Mouse (Mus musculus) intestine, embryonic 15.5 days (tissue): ENCODE data around the gene Ppm1m. TPM values are rescaled to one million over a fixed set of nuclear protein-coding genes. Genes with fewer than 3 reads are reported as not detected.

Source experiments
- ATAC-seq: fragments of 200-750 bp; cut with Nextera tagmentation; 2 replicates; pipeline ENCODE4 v1.8.0; 2017; ENCODE audit warnings: moderate TSS enrichment, moderate library complexity
- H3K27ac ChIP-seq: fragments of 300-500 bp; sonication (generic); 2 replicates; pipeline ENCODE4 v1.5.1; 2015; ENCODE audit warnings: mild to moderate bottlenecking, inconsistent platforms
- H3K27me3 ChIP-seq: fragments of 300-500 bp; sonication (generic); replicated peaks from 2 replicates; pipeline ENCODE4 v1.6.1; 2015; ENCODE audit warnings: inconsistent platforms
- H3K36me3 ChIP-seq: fragments of 300-500 bp; sonication (generic); 2 replicates; pipeline ENCODE4 v1.6.1; 2015; ENCODE audit warnings: inconsistent platforms
- H3K4me1 ChIP-seq: fragments of 300-500 bp; sonication (generic); replicated peaks from 2 replicates; pipeline ENCODE4 v1.6.1; 2015; ENCODE audit warnings: inconsistent platforms
- H3K4me2 ChIP-seq: fragments of 300-500 bp; sonication (generic); replicated peaks from 2 replicates; pipeline ENCODE4 v1.6.1; 2015; ENCODE audit warnings: mild to moderate bottlenecking, inconsistent platforms
- H3K4me3 ChIP-seq: fragments of 300-500 bp; sonication (generic); replicated peaks from 2 replicates; pipeline ENCODE4 v1.5.1; 2015; ENCODE audit warnings: inconsistent platforms
- H3K9ac ChIP-seq: fragments of 300-500 bp; sonication (generic); 2 replicates; pipeline ENCODE4 v1.6.1; 2015; ENCODE audit warnings: inconsistent platforms
- H3K9me3 ChIP-seq: fragments of 300-500 bp; sonication (generic); 2 replicates; pipeline ENCODE4 v1.6.1; 2016; ENCODE audit warnings: inconsistent platforms
- WGBS: fragments of 180-500 bp; shearing (Covaris S2); methylation state at CpG from one replicate; pipeline ENCODE4 v1.1.7; 2015; 5-methylcytosine and 5-hydroxymethylcytosine counted together
- polyA plus RNA-seq: library from polyadenylated mRNA; unstranded; fragments of >200 nt; fragmentation: Nextera tagmentation; extraction: Ambion mirVana; gene quantifications from 2 replicates; pipeline ENCODE4 v1.2.1, GENCODE M21; 2015

The Ppm1m gene
- 30.4 and 31.7 TPM in 2 replicates for polyA plus RNA-seq

DNA sequence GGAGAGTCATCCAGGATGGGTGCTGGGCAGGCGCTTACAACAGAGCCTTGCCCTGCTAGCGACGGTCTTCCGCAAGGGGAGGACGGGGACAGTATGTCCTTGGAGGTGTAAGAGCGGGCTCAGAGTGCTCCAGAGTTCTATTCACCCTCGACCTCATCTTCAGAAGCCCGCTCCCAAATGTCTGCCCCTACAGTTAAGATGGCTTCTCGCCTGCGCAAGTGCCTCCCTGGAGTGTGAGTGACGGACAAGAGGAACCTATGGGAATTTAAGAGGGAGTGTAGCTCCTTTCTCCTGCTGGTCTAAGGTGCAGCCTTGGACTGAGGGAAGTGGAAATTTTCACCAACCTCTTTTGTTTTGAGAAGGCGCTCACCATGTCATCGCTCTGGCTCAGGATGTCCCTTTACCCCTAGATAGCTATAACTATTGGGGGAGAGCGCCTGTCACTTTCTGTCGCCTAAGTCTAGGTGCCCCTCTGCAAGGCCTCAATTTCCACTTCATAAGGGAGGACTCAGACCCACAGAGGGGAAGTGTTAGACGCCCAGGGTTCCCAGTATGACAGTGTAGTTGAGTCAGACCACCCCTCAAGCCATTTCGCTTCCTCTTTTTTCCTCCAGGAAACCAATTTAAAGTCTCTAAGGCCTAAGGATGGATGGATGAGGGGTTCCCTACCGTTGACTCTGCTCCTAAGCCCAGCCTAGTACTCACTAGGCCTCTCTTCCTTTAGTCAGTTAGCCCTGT is at the start of gene Ppm1m:
Gene Ppm1m (minus strand): TSS at position 212 of the 738 bp plus-strand sequence.
- H3K4me2 ChIP-seq: peak within 1 kb of the TSS; percentile 79
- H3K9me3 ChIP-seq: no peaks in the 10 kb centered on the region
- peak within 1 kb of the TSS; percentile 54 for H3K27ac ChIP-seq
- peak; percentile 3; the same call in 1 of the 2 replicates for ATAC-seq
- H3K9ac ChIP-seq: peak within 1 kb of the TSS; percentile 75
- peaks cover 32% of the 10 kb centered on the region for H3K4me1 ChIP-seq
- H3K36me3 ChIP-seq: peaks cover 9% of the 10 kb centered on the region; the same call in 1 of the 2 replicates
- H3K4me3 ChIP-seq: peak within 1 kb of the TSS; percentile 72
- no peaks in the 10 kb centered on the region for H3K27me3 ChIP-seq
- 50% methylated on average over 18 of the region's 18 CpGs for WGBS

DNA sequence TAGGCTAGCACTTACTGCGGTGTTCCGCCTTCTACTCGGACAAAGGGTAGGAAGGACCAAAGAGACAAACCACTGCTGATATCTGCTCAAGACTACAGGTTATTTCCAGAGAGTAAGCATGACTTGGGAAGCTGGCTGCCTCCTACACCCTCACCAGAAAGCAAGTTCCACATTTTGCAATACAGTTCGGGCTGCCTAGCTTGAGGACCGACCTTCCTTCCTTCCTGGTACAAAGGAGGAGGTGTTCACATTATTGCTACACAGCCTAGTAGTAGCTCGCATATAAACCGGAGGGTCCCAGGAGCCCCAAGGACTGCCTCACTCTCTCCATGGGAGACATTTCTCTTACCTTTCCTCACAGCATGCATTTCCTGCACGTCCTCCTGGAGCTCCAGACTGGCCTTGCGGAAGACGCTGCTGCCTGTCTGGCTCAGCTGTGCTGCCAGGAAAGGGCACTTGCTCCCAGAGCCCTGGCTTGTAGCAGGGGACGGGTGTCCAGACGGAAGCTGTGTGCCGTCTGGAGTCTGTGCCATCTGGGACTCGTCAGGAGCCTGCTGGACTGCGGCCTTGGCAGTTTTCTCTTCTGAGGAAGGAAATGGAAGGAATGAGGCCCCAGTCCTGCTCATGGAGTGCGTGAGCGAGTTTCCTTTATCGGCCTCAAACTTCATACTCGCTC is 43.4 kb upstream of the Ppm1m start:
- no peak overlapping the region for H3K4me3 ChIP-seq
- no peaks in the 10 kb centered on the region for H3K27me3 ChIP-seq
- ATAC-seq: no peak
- H3K4me2 ChIP-seq: peak overlapping the region; percentile 9; the same call in 1 of the 2 replicates
- no peaks in the 10 kb centered on the region for H3K9me3 ChIP-seq
- H3K9ac ChIP-seq: no peak overlapping the region
- peak overlapping the region; percentile 34 for H3K27ac ChIP-seq
- H3K36me3 ChIP-seq: peaks cover 27% of the 10 kb centered on the region
- peaks cover 7% of the 10 kb centered on the region for H3K4me1 ChIP-seq
- 49% methylated on average over 19 of the region's 19 CpGs for WGBS

DNA sequence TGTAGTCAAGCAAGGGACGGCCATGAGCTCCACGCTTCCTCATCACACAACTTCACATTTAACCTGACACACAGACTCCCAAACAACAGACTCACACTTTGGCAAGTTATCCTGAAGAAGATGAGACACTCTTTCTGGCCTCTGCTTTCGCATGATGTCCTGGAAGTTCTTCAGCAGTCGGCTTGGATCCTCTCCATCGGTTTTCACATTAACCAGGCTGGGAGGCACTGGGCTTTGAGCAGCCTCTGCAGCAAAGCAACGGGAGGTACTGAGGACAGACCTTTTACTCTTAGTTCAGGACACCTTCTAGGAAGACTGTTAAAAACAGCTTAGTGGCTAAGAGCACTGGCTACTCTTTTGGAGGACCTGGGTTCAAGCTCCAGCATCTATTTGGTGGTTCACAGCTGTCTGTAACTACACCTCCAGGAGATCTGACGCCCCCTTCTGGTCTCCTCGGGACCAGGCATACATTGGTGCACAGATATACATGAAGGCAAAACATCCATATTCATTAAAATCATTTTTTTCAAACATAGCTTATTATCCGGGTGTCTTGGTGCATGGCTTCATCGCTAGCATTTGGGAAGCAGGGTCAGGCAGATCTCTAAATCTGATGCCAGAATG is 42.1 kb upstream of the Ppm1m start:
- 89% methylated on average over 10 of the region's 10 CpGs for WGBS
- ATAC-seq: no peak
- peaks cover 34% of the 10 kb centered on the region for H3K36me3 ChIP-seq

DNA sequence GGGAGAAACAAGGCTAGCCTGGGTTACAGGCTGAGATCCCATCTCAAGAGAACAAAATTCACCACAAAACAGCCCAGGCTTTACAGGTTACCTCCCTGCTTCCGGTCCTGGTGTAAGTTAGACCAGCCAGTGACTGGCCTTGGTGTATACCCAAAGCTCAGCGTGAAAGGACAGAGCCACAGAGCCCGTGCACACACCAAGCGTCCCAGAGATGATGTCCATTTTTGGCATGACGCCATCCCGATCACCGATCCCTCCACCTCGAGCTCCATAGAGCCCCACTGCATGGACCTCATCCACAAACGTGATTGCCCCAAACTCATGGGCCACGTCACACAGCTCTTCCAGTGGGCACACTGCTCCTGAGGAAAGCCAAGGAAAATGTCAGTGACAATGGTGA is 38.3 kb upstream of the Ppm1m start:
- Histone ChIP-seq H3K9ac (no peak overlapping the region), H3K4me2 (no peak overlapping the region), H3K27me3 (no peaks in the 10 kb centered on the region), H3K4me1 (no peaks in the 10 kb centered on the region; the same call in 1 of the 2 replicates), H3K4me3 (no peak overlapping the region), H3K27ac (no peak overlapping the region), H3K9me3 (no peaks in the 10 kb centered on the region), H3K36me3 (peaks cover 59% of the 10 kb centered on the region)
- ATAC-seq: no peak
- WGBS: 96% methylated on average over 10 of the region's 10 CpGs

More for the DNA sequence above, 42.1 kb upstream of the Ppm1m start:
- Histone ChIP-seq H3K27ac (no peak overlapping the region), H3K9me3 (no peaks in the 10 kb centered on the region), H3K27me3 (no peaks in the 10 kb centered on the region), H3K4me2 (no peak overlapping the region), H3K9ac (no peak overlapping the region), H3K4me1 (peaks cover 5% of the 10 kb centered on the region), H3K4me3 (no peak overlapping the region)

DNA sequence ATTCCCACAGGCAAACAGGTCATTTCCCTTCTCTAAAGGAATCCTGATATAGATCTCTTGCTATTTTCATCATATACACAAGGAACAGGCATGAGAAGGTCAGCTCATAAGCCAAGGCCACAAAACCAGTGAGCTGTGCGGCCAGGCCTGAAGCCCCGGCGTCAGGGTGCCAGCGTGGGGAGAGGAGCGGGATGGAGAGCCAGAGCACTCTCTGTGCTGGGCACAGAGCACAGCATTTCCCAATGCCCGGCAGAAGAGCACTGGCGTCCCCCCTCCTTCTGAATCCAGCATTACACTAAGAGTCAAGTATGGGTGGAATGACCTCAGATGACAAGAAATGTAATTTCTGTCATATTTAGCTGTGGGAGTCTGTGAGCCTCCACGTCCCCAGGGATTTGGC is 37.9 kb upstream of the Ppm1m start:
- no peak for ATAC-seq
- H3K36me3 ChIP-seq: peaks cover 64% of the 10 kb centered on the region
- 87% methylated on average over 8 of the region's 8 CpGs for WGBS

DNA sequence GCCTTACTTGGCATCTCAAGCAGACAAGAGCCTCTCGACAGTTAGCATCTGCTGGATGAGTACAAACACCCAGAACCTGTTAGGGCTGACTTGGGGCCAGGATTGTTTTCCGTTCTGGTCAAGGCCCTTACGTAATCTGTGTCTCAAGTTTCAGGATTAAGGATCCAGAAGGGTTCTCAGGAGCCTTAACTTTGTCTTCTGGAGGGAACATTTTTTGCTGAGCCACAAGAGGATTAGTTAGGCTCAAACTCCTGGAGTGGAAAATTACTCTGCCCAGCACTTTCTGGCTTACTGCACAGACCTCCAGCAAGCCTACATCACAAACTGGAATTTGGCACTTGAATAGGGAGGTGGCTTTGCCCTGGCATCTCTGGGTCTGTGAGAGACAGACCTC is 37.3 kb upstream of the Ppm1m start:
- Histone ChIP-seq H3K27ac (no peak overlapping the region), H3K9ac (no peak overlapping the region), H3K27me3 (no peaks in the 10 kb centered on the region), H3K36me3 (peaks cover 64% of the 10 kb centered on the region), H3K4me2 (no peak overlapping the region), H3K9me3 (no peaks in the 10 kb centered on the region), H3K4me3 (no peak overlapping the region), H3K4me1 (no peaks in the 10 kb centered on the region; the same call in 1 of the 2 replicates)
- 80% methylated on average over 3 of the region's 3 CpGs for WGBS
- no peak for ATAC-seq

More for the DNA sequence above, 37.9 kb upstream of the Ppm1m start:
- no peak overlapping the region for H3K27ac ChIP-seq
- H3K9ac ChIP-seq: no peak overlapping the region
- H3K4me3 ChIP-seq: no peak overlapping the region
- no peaks in the 10 kb centered on the region for H3K9me3 ChIP-seq
- H3K27me3 ChIP-seq: no peaks in the 10 kb centered on the region
- no peak overlapping the region for H3K4me2 ChIP-seq
- no peaks in the 10 kb centered on the region; the same call in 1 of the 2 replicates for H3K4me1 ChIP-seq

DNA sequence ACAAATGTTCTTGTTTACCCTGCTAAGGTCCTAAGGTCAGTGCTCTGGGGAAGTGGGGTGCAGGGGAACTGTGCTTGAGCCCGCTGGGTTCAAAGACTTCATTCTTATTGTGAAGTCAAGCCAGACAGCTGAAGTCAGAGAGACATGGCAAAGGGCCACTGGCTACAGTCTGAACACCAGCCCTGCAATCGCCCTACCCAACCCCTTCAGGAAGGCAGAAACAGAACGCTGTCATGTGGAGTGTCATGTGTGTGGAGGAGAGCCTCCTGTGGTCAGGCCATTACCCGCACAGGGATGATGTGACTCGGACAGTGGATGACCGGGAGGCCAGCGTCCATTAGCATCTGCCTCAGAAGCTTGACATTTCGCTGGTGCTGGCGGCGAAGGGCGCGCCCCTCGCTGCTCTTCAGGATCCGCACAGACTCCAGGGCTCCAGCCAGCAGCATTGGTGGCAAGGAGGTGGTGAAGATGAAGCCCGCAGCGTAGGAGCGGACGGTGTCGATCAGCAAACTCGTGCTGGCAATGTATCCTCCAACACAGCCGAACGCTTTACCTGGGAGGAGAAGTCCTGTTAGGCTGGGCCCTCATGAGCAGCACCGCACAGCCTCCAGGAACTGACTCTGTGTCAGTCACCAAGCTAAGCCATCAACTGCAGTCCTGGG is 36.7 kb upstream of the Ppm1m start:
- Histone ChIP-seq H3K27ac (no peak overlapping the region), H3K36me3 (peaks cover 59% of the 10 kb centered on the region), H3K4me1 (no peaks in the 10 kb centered on the region; the same call in 1 of the 2 replicates), H3K27me3 (no peaks in the 10 kb centered on the region), H3K4me3 (no peak overlapping the region), H3K9ac (no peak overlapping the region), H3K4me2 (no peak overlapping the region), H3K9me3 (no peaks in the 10 kb centered on the region)
- WGBS: 95% methylated on average over 23 of the region's 23 CpGs
- no peak for ATAC-seq

DNA sequence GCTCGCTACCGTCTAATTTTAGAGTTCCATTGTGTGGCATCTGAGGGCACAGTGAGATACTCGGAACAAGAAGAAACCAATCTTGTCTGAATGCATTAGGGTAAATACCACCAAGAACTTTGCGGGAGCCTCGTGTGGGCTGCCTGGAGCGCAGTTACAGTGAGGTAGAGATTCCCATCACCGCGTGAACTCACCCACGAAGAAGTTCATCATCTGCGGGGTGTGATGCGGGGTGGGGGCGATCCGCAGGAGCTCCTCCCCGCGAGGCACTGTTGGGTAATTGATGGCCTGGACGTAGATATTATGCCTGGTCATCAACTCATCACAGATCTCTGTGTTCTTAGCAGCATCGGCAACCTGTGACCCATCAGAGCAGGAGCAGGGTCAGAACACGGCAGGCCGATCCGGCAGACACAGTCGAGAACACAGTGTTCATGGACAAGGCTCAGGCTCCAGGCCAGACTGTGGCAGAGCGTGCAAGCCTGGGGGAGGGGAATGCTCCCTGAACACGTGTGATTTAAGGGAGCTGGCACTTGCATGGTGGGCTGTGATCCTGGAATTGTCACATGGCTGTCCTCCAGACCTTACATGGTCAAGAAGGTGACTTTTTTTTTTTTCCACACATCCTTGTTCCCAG is 35.8 kb upstream of the Ppm1m start:
- no peak overlapping the region for H3K4me3 ChIP-seq
- no peaks in the 10 kb centered on the region; the same call in 1 of the 2 replicates for H3K4me1 ChIP-seq
- peaks cover 52% of the 10 kb centered on the region for H3K36me3 ChIP-seq
- no peaks in the 10 kb centered on the region for H3K9me3 ChIP-seq
- H3K9ac ChIP-seq: no peak overlapping the region
- no peak overlapping the region for H3K4me2 ChIP-seq
- H3K27me3 ChIP-seq: no peaks in the 10 kb centered on the region
- no peak for ATAC-seq
- WGBS: 87% methylated on average over 23 of the region's 23 CpGs
- no peak overlapping the region for H3K27ac ChIP-seq

DNA sequence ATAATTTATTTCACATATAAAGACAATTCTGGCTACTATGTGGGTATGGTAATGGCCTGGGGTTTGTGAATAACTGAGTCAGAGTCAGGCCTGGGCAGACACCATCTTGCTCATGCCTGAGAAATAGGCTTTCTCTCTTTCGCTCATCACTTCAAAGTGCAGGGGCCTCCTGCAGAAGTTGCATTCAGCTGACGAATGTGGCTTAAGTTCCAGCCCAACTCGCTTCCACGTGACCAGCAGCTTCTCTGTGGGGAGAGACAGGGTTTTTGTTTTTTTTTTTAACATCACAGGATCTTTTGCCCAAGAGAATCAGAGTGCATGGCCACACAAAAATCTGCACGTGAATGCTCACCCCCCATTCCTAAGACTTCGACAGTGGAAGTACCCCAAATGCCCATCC is 34.4 kb upstream of the Ppm1m start:
- Histone ChIP-seq H3K9me3 (no peaks in the 10 kb centered on the region), H3K4me3 (no peak overlapping the region), H3K4me1 (no peaks in the 10 kb centered on the region; the same call in 1 of the 2 replicates), H3K36me3 (peaks cover 47% of the 10 kb centered on the region), H3K4me2 (no peak overlapping the region), H3K27ac (no peak overlapping the region), H3K9ac (no peak overlapping the region), H3K27me3 (no peaks in the 10 kb centered on the region)
- 78% methylated on average over 6 of the region's 6 CpGs for WGBS
- no peak for ATAC-seq

DNA sequence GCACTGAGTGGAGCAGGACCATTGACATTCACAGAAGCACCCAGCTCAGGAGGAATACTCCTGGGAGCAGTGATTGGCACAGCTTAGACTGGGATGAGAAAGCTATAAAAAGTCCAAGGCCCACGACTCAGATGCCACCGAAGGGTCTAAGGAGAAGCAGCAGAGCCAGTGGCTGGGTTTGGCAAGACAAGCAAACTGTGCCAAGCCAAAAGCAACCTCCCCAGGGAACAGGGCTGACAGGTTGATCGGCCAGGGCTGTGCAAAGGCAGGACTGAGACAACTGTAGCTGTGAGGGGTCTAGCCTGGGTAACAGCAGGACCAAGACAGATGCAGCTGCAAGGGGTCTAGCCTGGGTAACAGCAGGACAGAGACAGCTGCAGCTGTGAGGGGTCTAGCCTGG is 33.4 kb upstream of the Ppm1m start:
- Histone ChIP-seq H3K27ac (no peak overlapping the region), H3K4me3 (no peak overlapping the region), H3K9me3 (no peaks in the 10 kb centered on the region), H3K36me3 (peaks cover 37% of the 10 kb centered on the region), H3K9ac (no peak overlapping the region), H3K4me1 (peaks cover 2% of the 10 kb centered on the region; the same call in 1 of the 2 replicates), H3K4me2 (no peak overlapping the region), H3K27me3 (no peaks in the 10 kb centered on the region)
- WGBS: 93% methylated on average over 3 of the region's 3 CpGs
- no peak for ATAC-seq

DNA sequence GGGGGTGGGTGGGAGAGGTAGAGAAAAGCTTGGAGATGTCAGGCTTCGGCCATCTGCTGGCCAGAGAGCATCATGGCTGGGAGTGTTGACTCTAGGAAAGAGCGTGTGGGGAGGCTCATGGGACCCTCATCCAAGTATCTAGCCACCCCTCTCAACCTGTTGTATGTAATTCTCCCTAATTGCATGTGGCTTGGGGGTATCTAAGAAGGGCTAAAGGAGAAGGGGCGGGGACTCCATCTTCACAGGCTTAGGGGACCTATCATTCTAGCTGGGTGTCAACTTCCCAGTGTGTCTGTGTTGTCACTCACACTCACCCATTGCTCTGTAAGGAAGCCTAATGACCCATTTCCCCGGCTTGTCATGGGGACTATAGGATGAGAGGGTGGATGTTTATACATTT is 32.3 kb upstream of the Ppm1m start:
- Histone ChIP-seq H3K4me2 (no peak overlapping the region), H3K36me3 (peaks cover 30% of the 10 kb centered on the region), H3K4me1 (peaks cover 5% of the 10 kb centered on the region), H3K4me3 (no peak overlapping the region), H3K9ac (no peak overlapping the region), H3K27ac (no peak overlapping the region), H3K9me3 (no peaks in the 10 kb centered on the region), H3K27me3 (no peaks in the 10 kb centered on the region)
- WGBS: 80% methylated on average over 4 of the region's 4 CpGs
- ATAC-seq: no peak
